Mouse (Mus musculus) forebrain, embryonic 10.5 days (tissue): ENCODE results near the gene Phb2. TPM values are rescaled to one million over a fixed set of nuclear protein-coding genes. Genes with fewer than 3 reads are reported as not detected.
A peak's percentile ranks its signal among the peaks of the same experiment; 100 is the strongest.

Experiments
- DNase-seq: peaks from one replicate; pipeline ENCODE4 v3.0.0-alpha.2; 2017; ENCODE audit warnings: low spot score; ENCODE audit errors: extremely low spot score
- H3K27ac ChIP-seq: fragments of 300-500 bp; sonication (generic); 2 replicates; pipeline ENCODE4 v1.5.1; 2016; ENCODE audit warnings: mild to moderate bottlenecking
- H3K27me3 ChIP-seq: fragments of 300-500 bp; sonication (generic); 2 replicates; pipeline ENCODE4 v1.6.1; 2016; ENCODE audit warnings: mild to moderate bottlenecking; ENCODE audit not compliant: poor library complexity, severe bottlenecking
- H3K36me3 ChIP-seq: fragments of 300-500 bp; sonication (generic); replicated peaks from 2 replicates; pipeline ENCODE4 v1.6.1; 2016; ENCODE audit warnings: mild to moderate bottlenecking, moderate library complexity
- H3K4me1 ChIP-seq: fragments of 300-500 bp; sonication (generic); 2 replicates; pipeline ENCODE4 v1.6.1; 2016
- H3K4me3 ChIP-seq: fragments of 300-500 bp; sonication (generic); 2 replicates; pipeline ENCODE4 v1.5.1; 2016; ENCODE audit warnings: mild to moderate bottlenecking, moderate library complexity
- H3K9me3 ChIP-seq: fragments of 300-500 bp; sonication (generic); 2 replicates; pipeline ENCODE4 v1.6.1; 2016; ENCODE audit warnings: mild to moderate bottlenecking, moderate library complexity
- WGBS: fragments of 180-500 bp; shearing (Covaris S2); methylation state at CpG from one replicate; pipeline ENCODE4 v1.1.7; 2016; 5-methylcytosine and 5-hydroxymethylcytosine counted together
- polyA plus RNA-seq: library from polyadenylated mRNA; unstranded; fragments of >200 nt; fragmentation: Nextera tagmentation; extraction: Ambion mirVana; gene quantifications from 2 replicates; pipeline ENCODE4 v1.2.1, GENCODE M21; 2016

Gene Phb2
- polyA plus RNA-seq: 490 and 492 TPM in 2 replicates

- Histone ChIP-seq H3K36me3 (peaks cover 76% of the 10 kb centered on the region), H3K27me3 (no peaks in the 10 kb centered on the region), H3K4me1 (peaks cover 40% of the 10 kb centered on the region), H3K9me3 (no peaks in the 10 kb centered on the region), H3K4me3 (peak within 1 kb of the TSS; percentile 90), H3K27ac (peak within 1 kb of the TSS; percentile 93)
- DNase-seq: peak; percentile 98
- WGBS: under 1% methylated on average over 74 of the region's 76 CpGs
These were observed at the start of gene Phb2, which contains the start of gene Emg1 for GRCm38 (mm10) chr6:124711824-124712782. TSS of gene Phb2 (plus strand) at chr6:124712336. TSS of gene Emg1 (minus strand) at chr6:124712178.

- Histone ChIP-seq H3K36me3 (peaks cover 7% of the 10 kb centered on the region; the same call in 1 of the 2 replicates), H3K27me3 (no peaks in the 10 kb centered on the region), H3K27ac (peak within 1 kb of the TSS; percentile 89), H3K4me1 (peaks cover 19% of the 10 kb centered on the region), H3K9me3 (no peaks in the 10 kb centered on the region), H3K4me3 (peak within 1 kb of the TSS; percentile 78)
- DNase-seq: peak; percentile 99
- under 1% methylated on average over 60 of the region's 87 CpGs for WGBS
These were observed 49.4 kb upstream of the Phb2 start, which contains the start of gene Lpcat3 for GRCm38 (mm10) chr6:124662477-124663423. TSS of gene Lpcat3 (plus strand) at chr6:124663027.

DNA sequence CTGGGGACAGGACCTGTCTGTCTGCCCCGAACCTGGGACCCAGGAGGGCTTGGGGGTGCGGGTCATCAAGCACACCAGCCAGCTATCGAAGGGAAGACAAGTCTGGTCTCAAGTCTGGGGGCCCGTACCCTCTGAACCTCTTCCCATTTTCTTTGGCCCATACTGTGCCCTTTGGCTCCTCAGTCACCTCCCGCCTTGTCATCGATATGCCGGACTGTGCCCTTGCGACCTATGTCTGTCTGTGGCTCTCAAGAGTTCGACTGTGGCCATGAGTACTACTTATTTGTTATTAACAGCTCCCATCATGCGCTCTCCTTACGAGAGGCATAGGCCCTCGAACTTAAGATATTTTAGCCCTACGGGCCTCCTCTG is 48.7 kb upstream of the Phb2 start:
- no peak for DNase-seq
- H3K27ac ChIP-seq: peak overlapping the region; percentile 89
- H3K9me3 ChIP-seq: no peaks in the 10 kb centered on the region
- peaks cover 7% of the 10 kb centered on the region; the same call in 1 of the 2 replicates for H3K36me3 ChIP-seq
- H3K27me3 ChIP-seq: no peaks in the 10 kb centered on the region
- 25% methylated on average over 13 of the region's 13 CpGs for WGBS
- peak overlapping the region; percentile 78 for H3K4me3 ChIP-seq
- peaks cover 19% of the 10 kb centered on the region for H3K4me1 ChIP-seq

GRCm38 (mm10) chr6:124664256-124664655 is 47.9 kb upstream of the Phb2 start:
- WGBS: 95% methylated on average over 7 of the region's 7 CpGs
- Histone ChIP-seq H3K4me1 (peaks cover 19% of the 10 kb centered on the region), H3K36me3 (peaks cover 7% of the 10 kb centered on the region; the same call in 1 of the 2 replicates), H3K27ac (no peak overlapping the region), H3K27me3 (no peaks in the 10 kb centered on the region), H3K9me3 (no peaks in the 10 kb centered on the region), H3K4me3 (no peak overlapping the region)
- DNase-seq: no peak

DNA sequence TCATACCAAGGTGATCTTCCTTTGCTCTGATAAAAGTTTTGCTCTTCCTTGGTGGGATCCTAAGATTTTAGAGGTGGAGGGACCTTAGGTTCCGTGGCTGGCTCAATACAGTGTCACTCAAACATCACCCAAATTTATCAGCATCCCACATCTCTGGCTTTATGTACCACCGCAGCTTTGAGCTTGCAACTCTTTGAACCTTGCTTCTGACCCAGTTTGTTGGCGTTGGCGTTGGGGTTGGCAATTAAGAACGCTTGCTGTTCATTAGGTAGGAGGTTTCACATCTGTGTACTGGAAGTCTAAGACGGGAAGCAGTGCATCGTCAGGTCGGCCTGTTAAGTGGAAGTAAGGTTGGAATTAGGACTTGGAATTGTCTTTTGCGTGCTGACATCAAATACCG is 47.1 kb upstream of the Phb2 start:
- no peaks in the 10 kb centered on the region for H3K27me3 ChIP-seq
- H3K36me3 ChIP-seq: peaks cover 7% of the 10 kb centered on the region; the same call in 1 of the 2 replicates
- no peaks in the 10 kb centered on the region for H3K9me3 ChIP-seq
- no peak for DNase-seq
- H3K4me1 ChIP-seq: peaks cover 19% of the 10 kb centered on the region
- no peak overlapping the region for H3K27ac ChIP-seq
- WGBS: 94% methylated on average over 10 of the region's 10 CpGs
- no peak overlapping the region for H3K4me3 ChIP-seq

- peaks cover 10% of the 10 kb centered on the region for H3K36me3 ChIP-seq
- peaks cover 12% of the 10 kb centered on the region for H3K4me1 ChIP-seq
- no peak overlapping the region for H3K4me3 ChIP-seq
- 93% methylated on average over 11 of the region's 11 CpGs for WGBS
- DNase-seq: no peak
- H3K9me3 ChIP-seq: no peaks in the 10 kb centered on the region
- no peaks in the 10 kb centered on the region for H3K27me3 ChIP-seq
- no peak overlapping the region for H3K27ac ChIP-seq
These were observed 42.8 kb upstream of the Phb2 start for GRCm38 (mm10) chr6:124669234-124669859.

DNA sequence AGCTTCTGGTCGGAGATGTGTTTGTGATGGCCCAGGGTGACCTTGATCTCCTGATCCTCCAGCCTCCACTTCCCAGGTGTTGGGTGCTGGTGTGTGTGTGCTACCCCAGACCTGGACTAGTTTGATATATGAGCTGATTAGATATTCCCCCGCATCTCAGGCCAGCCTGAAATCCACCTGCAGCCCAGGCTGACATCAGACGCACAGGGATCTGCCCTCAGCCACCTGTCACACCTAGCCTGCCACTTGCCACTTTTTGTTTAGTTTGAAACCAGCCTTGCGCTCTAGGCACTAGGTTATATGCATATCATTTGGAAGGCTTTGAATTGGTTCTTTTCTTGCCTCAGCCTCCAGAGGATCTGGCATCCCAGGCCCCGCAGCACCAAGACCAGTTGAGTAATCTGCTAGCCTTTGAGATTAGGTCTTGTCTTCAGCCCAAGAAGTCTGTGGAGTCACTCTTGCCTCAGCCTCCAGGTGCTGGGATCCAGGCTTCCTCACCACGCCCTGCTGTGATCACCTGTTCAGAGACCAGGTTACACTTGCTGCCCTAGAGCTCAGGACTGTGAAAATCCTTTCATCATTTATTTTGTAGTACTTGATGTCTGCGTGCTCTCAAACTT is 41.7 kb upstream of the Phb2 start:
- peaks cover 12% of the 10 kb centered on the region for H3K4me1 ChIP-seq
- 92% methylated on average over 7 of the region's 7 CpGs for WGBS
- DNase-seq: no peak
- no peak overlapping the region for H3K4me3 ChIP-seq
- no peak overlapping the region for H3K27ac ChIP-seq
- H3K9me3 ChIP-seq: no peaks in the 10 kb centered on the region
- H3K36me3 ChIP-seq: peaks cover 18% of the 10 kb centered on the region
- H3K27me3 ChIP-seq: no peaks in the 10 kb centered on the region

- no peaks in the 10 kb centered on the region for H3K27me3 ChIP-seq
- H3K36me3 ChIP-seq: peaks cover 14% of the 10 kb centered on the region
- H3K4me3 ChIP-seq: no peak overlapping the region
- H3K9me3 ChIP-seq: no peaks in the 10 kb centered on the region
- peak overlapping the region; percentile 9; the same call in 1 of the 2 replicates for H3K27ac ChIP-seq
- DNase-seq: no peak
- 62% methylated on average over 6 of the region's 6 CpGs for WGBS
- H3K4me1 ChIP-seq: peaks cover 12% of the 10 kb centered on the region
These were observed 40.0 kb upstream of the Phb2 start for GRCm38 (mm10) chr6:124672100-124672499.

DNA sequence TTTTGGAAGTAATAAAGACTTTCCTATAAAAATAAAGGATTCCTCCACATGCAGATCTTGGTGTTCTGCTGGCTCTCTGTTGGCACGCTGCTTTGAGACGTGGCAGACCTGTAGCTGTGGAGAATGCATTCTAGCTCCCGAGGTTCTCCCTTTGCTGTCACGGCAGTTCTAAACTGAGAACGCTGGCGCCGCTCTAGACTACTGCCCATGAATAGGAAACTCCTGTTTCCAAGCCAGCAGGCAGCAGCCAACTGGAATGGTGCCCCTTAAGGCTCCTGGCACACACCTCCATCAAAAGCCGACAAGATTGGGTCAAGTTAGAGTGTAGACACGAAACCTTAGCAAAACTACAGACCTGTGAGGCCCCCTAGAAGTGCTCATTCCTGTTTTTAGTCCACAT is 38.5 kb upstream of the Phb2 start:
- no peaks in the 10 kb centered on the region for H3K27me3 ChIP-seq
- H3K4me3 ChIP-seq: no peak overlapping the region
- WGBS: 92% methylated on average over 9 of the region's 9 CpGs
- peaks cover 12% of the 10 kb centered on the region for H3K4me1 ChIP-seq
- no peak for DNase-seq
- no peaks in the 10 kb centered on the region for H3K9me3 ChIP-seq
- H3K27ac ChIP-seq: no peak overlapping the region
- peaks cover 14% of the 10 kb centered on the region for H3K36me3 ChIP-seq

DNA sequence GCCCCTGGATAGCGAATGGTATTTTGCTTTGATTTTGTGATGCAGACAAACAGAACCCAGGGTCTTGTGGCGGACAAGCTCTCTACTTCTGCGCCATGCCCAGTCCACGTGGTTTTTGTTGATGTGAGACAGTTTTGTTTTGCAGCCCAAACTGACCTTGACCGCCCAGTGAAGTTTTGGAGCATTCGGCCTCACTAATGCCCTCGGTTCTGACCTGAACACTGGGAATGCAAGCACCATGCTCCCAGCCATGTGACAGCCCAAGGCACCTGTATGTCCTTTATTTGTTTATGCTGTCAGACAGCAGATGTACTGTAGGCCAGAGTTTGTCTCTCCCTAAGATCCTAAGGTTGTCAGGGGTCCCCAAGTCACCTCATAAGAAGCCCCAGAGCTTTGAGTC is 37.5 kb upstream of the Phb2 start:
- no peaks in the 10 kb centered on the region for H3K27me3 ChIP-seq
- no peak overlapping the region for H3K4me3 ChIP-seq
- H3K9me3 ChIP-seq: no peaks in the 10 kb centered on the region
- H3K36me3 ChIP-seq: peaks cover 14% of the 10 kb centered on the region
- DNase-seq: no peak
- peaks cover 12% of the 10 kb centered on the region for H3K4me1 ChIP-seq
- 95% methylated on average over 7 of the region's 7 CpGs for WGBS
- no peak overlapping the region for H3K27ac ChIP-seq

DNA sequence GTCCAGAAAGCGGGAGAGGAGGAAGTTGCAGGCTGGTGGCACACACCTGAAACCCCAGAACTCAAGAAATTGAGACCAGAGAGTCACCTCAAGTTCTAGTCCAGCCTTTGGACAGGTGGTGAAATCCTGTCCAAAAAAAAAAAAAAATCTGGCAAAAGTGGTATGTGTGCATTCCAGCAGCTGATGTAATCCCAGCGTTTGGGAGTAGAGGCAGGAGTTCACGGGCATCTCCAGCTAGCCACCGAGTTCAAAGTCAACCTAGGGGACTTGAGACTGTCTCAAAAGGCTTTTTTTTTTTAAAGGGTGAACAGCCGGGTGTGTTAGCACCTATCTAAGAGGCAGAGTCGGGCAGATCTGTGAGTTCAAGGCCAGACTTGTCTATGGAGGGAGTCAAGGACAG is 36.0 kb upstream of the Phb2 start:
- H3K27me3 ChIP-seq: no peaks in the 10 kb centered on the region

DNA sequence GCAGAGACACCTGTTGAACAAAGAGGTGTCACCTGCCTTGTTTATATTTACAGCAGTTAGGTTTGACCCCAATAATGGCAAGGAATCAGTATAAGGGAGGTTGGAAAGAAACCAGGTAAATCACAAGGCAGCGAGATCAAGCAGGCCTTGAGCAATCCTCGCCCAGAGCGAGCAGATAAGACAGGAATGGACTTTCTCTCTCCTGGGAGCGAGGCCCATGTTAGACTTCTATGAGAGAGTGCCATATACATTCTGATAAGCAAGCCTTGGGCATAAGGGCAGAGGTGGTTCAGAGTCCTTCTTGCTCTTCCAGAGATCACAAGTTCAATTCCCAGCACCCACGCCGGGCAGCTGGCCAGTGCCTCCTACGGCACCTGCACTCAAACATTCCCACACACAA is 33.4 kb upstream of the Phb2 start:
- H3K27me3 ChIP-seq: no peaks in the 10 kb centered on the region
- no peak for DNase-seq
- H3K36me3 ChIP-seq: peaks cover 14% of the 10 kb centered on the region
- no peak overlapping the region for H3K27ac ChIP-seq
- no peak overlapping the region for H3K4me3 ChIP-seq
- H3K9me3 ChIP-seq: no peaks in the 10 kb centered on the region
- 95% methylated on average over 7 of the region's 7 CpGs for WGBS
- H3K4me1 ChIP-seq: 0 out of 2 replicates have a peak, but pooled peaks cover 4% of the 10 kb centered on the region

More for the DNA sequence above, 36.0 kb upstream of the Phb2 start:
- H3K27ac ChIP-seq: no peak overlapping the region
- H3K4me1 ChIP-seq: peaks cover 12% of the 10 kb centered on the region
- H3K4me3 ChIP-seq: no peak overlapping the region
- peaks cover 14% of the 10 kb centered on the region for H3K36me3 ChIP-seq
- no peaks in the 10 kb centered on the region for H3K9me3 ChIP-seq
- WGBS: 90% methylated on average over 6 of the region's 6 CpGs
- DNase-seq: no peak
